Mouse (Mus musculus) heart, adult 11 months (tissue): Measurements from ENCODE around the gene Cpt1b.

ENCODE experiments used
- DNase-seq: peaks from one replicate; pipeline ENCODE4 v3.0.0; 2022

The Cpt1b gene

DNA sequence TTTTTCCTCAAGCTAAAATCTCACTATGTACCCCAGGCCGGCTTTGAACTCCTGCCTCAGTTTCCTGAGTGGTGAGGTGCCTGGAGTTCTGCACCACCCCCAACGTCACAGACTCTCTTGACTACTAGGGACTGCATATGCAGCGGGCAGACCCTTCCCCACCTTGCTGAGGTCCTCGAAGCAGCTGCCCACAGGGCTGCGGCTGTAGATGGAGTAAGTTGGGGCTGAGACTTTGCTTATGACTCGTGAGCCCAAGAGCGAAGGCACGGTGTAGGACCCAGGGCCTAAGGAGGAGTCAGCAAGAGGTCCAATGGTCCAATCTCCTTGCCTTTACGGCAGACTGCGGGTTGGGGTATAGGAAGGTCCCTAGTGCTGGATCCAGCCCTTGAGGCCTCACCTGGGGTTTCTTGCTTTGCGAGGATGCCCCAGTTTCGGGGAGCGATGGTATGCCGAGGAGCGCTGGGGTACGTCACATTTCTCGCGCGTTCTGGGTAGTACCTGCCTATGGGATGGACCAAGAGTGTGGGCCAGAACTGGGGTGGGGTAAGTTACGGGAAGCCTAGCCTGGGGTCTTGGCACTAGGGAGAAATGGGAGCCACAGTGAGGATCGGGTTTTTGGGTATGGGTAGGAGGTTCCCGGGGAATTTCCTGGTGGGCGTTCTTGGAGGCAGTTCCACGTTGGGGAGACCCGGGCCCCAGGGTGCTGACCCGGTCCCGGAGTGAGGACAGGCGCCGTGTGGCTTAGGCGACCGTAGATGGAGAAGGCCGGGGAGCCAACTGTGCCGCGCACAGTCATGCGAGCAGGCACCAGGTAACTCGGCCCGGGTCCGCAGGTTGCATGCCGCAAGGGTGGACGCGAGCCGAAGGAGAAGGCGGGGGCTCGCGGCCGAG is 47.5 kb downstream of the Cpt1b start:
- no peak for DNase-seq

DNA sequence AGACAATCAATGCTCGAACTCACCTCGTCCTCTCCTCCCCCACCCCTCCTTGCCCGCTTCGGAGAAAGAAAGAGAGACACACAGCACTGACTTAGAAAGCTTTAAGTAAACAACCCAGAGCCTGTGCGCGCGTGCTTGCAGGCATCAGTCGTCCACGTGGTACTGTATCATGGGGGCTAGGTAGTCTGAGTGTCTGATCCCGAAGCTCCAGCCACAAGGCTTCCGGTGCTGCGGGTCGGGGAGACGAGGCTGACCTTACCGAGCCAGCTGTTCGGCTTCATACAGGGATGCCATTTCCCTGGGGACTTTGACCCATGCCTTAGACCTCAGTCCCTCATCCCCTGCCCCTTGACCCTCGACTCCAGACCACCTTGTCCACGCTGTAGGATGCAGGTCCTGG is 48.3 kb downstream of the Cpt1b start:
- no peak for DNase-seq

DNA sequence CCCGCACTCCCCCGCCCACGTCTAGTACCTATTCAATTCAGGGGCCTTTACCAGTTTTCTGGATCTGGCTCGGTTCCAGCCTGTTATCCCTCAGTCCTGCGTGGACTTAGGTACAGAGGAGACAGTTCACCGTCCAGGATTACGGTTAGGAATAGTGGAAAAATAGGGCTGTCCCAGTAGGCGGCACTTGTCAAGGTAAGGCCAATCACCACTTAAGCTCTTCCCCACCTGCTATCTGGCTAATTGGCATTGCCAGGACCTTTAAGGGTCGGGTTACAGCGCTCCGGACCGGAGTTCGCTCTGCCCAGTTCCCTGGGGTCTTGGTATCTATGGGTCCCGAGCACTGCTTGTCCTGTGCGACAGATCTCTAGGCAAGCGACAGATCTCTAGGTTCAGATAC is 48.7 kb downstream of the Cpt1b start, which contains the start of gene Tymp:
TSS of gene Tymp (minus strand) at position 83 of the 400 bp plus-strand sequence.
- no peak for DNase-seq

DNA sequence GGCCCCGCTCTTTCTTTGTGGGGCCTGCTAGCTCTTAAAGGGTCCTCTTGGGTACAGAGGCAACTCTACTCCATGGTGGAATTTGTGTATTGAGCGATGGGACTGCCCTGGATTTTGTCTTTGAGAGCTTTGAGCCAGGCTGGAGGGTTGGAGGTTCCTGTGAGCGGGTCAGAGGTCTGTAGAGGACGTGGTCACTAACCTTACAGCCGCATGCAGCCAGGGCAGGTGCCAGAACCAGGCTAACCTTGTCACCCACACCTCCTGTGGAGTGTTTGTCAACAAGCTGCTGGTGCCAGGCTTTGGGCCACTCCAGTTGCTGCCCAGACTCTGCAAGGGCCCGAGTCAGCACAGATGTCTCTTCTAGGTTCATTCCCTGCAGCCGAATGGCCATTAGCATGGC is 49.6 kb downstream of the Cpt1b start:
- no peak for DNase-seq

- DNase-seq: no peak
Observed at GRCm38 (mm10) chr15:89374801-89375534, 50.7 kb downstream of the Cpt1b start.

- DNase-seq: no peak
Observed at GRCm38 (mm10) chr15:89374340-89374739, 51.3 kb downstream of the Cpt1b start.

GRCm38 (mm10) chr15:89373762-89374248 is 51.9 kb downstream of the Cpt1b start, which contains the start of gene Sco2:
Sco2 (minus strand) TSS chr15:89373846.
- peak; percentile 99 for DNase-seq

GRCm38 (mm10) chr15:89373027-89373761 is 52.5 kb downstream of the Cpt1b start:
- DNase-seq: peak; percentile 99

- no peak for DNase-seq
Observed at GRCm38 (mm10) chr15:89372536-89372935, 53.1 kb downstream of the Cpt1b start.

DNA sequence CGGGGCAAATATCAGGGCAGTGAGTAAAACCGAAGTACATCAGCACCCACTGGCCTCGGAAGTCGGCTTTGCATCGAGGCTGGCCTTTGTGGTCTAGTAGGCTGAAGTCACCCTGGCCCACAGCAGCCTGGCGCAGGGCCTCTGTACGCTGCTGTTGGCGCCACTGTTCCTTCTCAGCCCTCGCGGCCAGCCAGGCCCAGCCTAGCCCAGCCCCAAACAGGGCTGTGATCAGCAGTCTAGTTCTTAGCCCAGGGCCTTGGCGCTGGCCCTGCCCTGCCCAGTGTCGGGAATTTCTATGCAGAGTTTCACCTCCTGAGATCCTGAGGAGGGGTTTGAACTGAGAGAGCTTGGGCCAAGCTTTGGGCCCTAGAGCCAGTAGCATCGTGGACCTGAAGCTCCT is 53.6 kb downstream of the Cpt1b start:
- peak; percentile 92 for DNase-seq
